Mouse (Mus musculus) heart, adult 8-10 months (tissue): ENCODE data around the gene Spag5. TPM values are rescaled to one million over a fixed set of nuclear protein-coding genes. Genes with fewer than 3 reads are reported as not detected.

ENCODE experiments used
- DNase-seq: peaks from one replicate; pipeline ENCODE4 v3.0.0; 2022; ENCODE audit warnings: low spot score
- total RNA-seq, 4 experiments: library from RNA; stranded (reverse); gene quantifications; 2 replicates each; pipeline ENCODE4 v1.2.4; 2022

Gene Spag5
- total RNA-seq, 4 experiments from 2014 or later: 0.31 to 0.57 (median 0.46) TPM

DNA sequence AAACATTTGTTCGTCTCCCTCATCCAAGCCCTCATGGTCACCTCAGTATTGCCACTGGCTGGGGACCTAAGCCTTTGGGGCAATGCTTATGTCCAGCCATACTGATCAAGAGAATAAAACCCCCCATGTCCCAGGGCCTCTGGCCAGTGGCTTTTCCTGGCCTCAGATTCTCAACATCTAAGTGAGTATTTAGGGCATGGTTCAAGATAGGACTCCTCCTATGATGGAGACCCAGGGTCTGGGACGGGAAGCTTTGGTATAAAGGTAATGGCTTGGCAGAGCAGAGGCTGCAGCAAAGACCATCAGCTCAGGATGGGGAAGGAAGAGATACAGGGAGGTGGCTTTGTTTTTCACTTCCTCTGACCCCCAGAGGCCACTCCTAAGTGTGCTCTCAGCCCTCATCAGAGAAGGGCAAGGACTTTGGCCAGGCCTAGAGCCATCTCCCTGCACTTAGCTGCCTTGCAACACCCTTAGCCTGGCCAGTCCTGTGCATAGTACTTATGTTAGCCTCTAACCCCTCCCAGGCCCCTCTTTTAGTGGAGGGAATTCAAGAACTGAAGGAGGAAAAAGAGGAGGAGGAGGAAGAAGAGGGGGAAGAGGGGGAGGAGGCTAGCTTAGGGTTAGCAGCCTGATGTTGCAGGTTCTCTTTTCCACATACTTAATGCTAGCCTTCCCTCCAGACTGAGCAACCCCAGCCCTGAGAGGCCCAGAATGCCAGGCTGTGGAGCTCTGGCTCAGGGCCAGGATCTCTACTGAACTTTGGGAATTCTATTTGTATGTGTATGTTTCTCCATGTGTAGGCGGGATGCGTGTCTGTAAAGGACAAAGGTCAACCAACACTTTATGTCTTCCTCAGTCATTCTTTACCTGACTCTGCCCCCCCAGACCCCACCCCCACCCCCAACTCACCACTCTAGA is 48.4 kb downstream of the Spag5 start:
- DNase-seq: no peak

DNA sequence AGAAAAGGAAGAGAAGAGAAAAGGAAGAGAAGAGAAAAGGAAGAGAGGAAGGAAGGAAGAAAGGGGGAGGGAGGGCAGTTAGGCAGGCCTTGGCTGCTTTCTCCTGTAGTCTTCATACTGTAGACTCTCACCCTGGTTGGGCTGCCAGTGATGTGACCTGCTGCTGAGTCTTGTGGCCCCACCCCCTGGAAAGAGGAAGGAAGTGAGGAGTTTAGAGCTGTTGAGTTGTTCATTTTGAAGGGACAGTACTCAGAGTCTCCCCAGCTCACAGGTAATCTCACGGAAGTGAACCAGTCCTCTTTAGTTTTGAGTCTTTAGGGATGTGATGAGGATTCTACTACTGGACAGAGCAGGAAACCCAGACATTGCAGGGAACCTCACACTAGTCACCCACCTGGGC is 51.8 kb downstream of the Spag5 start:
- DNase-seq: no peak

DNA sequence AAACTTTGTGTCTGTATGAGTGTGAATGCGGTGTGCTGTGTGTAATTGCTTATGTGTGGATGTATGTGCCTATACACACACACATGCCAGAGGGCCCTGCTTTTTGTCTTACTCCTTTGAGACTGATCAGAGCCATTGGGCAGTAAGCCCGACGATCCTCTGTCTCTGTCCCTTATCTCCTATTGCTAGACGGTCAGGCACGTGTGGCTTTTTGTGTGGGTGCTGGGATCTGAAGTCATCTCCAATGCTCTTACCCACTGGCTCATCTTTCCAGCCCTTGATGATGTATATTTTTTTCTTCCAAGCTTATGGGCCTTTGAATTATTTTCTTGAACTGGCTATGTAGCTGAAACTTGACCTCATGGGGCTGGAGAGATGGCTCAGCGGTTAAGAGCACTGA is 53.6 kb downstream of the Spag5 start:
- DNase-seq: no peak

DNA sequence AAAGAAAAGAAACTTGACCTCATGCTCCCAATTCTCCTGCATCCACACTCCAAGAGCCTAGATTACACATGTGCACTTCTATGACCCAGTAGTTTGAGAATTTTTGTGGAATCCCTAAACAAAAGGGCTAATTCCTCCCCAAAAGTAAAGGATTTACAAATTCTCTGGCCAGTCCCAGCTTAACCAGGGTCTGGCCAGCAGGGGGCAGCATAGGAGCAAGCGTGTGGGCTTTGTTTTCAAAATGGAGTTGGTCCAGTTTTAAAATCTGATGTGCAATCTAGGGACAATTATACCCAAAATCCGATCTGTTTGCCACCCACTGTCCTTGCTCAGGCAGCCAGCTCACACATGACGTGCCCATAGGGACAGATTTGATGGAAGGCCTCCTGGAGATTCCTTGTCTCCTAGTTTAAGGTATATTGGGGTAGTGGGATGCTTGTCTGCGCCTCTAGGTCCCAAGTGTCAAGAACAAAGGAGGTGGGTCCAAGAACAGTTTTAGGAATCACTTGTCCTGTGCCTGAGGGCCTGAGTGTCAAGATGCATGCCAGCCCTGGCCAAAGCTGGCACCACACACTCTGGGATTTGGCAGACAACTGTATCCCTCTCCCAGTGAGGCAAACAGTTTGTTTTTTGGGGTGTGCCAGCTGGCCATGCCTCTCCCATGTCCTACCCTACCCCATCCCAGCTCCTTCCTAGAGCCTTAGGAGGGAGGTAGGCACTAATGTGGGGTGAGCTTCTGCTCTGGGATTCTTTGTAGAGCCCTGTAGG is 54.3 kb downstream of the Spag5 start:
- DNase-seq: no peak

DNA sequence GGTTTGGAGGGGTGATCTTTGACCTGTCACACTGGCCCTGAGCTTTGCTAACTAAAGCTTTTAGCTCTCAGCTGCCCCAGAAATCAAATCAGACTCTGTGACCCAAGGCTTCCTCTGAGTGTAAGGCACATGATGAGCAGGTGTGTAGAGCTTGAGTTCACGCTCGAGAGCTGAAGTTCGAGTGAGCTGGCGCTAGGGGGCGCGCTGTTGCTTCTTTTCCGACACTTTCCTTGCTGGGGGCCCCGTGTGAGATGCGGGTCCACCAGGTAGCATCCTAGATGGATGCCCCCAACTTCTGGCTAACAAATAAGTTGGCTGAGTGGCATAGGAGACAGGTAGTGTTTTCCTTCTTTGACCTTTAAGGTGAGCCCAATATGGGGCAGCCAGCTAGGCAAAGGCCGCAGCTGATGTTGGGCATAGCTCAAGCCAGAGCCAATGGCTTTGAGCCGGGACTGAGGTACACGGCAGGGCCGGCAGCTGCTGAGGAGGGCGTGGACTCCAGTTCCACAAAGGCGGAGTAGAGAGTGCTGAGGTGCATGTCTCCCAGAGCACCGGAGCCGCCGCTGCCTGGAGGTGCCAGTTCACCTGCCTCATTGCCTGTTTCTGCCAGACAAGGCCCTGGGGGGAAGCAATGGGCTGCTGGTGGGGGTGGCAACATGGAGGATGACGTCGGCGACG is 57.1 kb downstream of the Spag5 start:
- DNase-seq: no peak

DNA sequence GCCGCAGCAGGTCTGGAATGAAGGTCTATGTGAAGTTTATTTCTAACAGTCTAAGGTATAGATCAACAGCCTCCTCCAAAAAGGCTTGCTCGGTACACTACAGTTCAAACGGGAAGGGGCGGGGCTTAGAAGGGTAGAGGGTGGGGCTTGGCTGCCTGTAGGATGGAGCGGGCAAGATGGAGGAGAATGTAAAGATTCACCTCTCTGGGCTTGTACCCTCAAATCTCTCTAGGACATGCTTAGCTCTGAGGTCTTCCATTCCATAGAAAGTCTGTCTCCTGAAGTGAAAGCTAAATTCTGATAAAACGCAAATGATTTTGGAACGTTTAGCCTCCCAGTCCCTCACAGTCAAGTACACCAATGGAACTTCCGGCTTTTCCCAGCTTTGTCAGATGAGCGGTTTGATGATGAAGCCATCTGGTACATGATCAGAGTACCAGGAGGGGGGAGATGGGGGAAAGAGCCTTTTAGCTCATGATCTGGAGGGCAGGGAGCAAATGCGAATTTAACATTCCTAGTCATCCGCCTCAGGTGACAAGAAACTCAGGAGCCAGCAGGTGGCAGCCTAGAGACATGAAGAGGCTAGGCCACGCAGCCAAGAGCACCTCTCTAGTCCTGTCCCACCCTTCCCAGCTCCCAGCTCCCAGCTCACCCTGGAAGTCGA is 58.9 kb downstream of the Spag5 start:
- no peak for DNase-seq

DNA sequence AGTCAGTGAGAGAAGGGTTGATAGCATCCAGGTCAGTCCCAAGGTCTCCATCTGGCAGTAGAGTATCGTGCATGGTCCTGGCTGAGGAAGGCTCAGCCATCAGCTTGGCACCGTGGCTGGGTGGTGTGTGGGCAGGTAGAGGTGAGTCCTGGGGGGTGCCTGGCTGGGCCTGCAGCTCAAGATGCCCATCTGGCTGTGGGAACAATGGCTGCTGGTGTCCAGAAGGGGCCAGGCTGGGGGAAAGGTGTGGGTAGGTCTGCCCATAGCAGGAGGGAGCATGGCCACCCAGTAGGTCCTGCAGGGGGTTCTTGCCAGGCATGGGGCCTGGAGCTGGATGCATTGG is 59.4 kb downstream of the Spag5 start:
- DNase-seq: no peak

DNA sequence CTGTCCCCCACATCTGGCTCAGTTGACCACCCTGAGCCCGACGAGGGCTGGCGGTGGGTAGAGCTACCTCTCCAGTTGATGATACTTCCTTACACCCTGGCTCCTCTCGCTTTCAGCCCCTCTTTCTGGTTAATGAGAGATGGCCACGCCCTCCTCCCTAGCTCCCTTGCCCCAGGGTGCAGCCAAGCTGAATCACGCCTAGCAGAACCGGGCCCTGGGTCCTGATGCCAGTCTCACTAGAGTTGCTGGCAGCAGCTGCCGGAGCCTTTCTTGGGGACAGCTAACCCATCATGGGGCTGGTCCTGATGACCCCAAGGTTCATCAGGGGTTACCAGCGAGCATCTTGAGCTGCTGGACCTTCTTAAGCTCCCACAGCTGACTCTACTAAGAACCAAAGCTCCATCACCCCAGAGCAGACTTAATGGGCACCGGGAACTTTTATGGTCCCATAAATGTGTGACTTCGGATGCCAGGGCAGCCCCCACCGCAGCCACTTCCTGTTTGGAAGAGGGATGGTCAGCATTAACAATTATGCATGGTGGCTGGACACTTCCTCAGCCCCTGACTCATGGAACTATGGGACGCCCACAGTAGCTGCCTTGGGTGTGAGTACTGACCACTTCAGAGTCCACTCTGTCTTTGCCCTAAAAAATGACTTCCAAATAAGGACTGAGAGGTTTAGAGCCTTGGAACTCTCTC is 62.1 kb downstream of the Spag5 start:
- no peak for DNase-seq

DNA sequence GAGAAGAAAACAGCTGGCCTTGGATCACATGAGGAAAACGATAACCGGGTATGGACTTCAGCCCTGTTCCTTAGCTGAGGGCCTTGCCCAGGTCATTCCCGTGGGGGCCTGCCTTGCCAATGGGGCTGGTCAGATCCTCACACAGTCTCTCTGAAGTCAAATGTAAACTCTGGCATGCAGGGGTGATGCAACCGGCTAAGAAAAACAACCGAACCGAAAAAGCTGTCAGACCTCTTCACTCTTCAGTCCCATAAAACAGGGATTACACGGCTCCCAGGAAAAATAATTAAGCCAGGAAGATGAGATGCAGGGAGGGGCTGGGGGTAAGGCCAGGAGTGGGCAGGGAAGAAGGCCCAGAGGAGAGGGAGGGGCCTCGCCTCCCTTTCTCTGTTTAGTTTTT is 62.8 kb downstream of the Spag5 start:
- DNase-seq: no peak

DNA sequence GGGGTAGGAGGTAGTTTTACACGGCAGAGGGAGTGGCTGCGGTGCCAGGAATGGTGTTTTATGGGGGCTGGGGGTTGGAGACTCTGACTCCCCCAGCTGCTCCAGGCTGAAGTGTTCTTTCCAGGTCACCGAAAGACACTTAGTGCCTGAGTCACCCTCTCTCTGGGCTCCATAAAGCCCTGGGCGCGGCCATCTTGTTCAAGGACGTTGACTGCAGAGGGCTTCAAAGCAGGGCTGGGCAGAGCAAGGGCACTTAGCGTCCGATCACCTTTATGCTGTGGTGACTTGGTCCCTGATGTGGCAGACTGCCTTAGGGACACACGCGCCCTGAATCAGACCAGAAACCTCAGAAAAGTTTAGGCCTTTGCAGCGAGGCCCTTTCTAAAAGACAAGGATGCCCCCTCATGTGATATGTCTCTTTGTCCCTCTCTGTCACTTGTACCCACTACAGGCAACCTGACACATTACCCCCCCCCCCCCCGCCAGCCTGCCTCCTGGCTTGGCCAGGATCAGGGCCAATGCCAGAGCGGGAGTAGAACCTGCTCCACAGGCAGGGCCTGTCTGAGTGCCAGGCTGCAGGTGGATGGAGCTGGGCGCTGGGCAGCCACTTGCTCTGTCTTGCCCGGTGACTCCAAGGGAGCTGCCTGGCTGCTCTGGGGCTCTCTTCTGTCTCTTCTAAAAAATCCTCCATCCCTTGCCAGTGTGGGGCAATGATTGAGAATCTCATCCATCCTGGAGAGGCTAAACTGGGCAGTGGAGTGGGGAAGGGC is 66.3 kb downstream of the Spag5 start:
- no peak for DNase-seq

DNA sequence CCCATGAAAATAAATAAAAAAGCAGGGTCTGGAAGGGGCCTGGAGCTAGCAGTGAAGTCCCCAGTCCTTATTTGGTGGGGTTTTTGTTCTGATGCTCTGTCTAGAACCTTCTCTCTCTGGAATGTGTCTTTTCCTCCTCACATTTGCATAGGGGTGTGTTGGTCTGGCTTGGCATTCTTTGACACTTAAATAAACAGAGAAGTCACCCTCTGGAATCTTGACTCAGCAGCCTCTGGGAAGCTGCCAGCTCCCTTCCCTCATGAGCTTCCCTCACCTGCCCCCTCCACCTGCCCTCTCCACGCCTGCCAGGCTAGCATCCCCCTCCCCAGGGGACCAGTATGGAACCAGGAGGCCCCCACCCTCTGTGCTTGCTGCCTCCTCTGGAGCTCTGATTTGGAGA is 69.1 kb downstream of the Spag5 start:
- no peak for DNase-seq

DNA sequence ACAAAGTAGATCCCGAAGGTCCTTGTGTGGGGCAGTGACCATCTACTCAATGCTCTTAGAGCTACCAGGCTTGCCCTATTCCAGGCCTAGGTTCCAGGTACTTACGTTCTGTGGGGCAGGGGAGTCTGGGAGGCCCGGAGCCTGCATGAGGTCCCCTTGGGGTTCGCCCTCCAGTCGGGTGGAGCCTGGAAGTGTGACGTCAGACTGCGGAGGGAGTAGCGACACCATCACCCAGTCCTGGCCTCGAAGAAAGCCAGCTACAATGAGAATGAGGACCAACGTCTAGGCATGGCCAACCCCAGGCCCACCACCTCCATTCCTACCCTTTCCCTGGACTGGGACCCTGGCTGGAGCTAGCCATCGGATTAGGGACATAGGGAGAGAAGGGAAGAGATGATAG is 70.4 kb downstream of the Spag5 start:
- DNase-seq: no peak

Other genes with a start within 250 kb of the Spag5 start
- gene Eral1, start 221.1 kb upstream of the Spag5 start, total RNA-seq: 10 to 100 TPM; 25.9 to 31.5 (median 28.5) TPM
- gene Fam222b, start 206.9 kb upstream of the Spag5 start, total RNA-seq: 10 to 100 TPM; 10.1 to 14.1 (median 12.5) TPM
- gene Traf4, start 135.9 kb upstream of the Spag5 start, total RNA-seq: 1 to 10 TPM; 3.4 to 4.3 (median 3.7) TPM
- 1 to 10 TPM; 2.0 to 3.2 (median 2.3) TPM for gene Nek8, start 124.9 kb upstream of the Spag5 start, total RNA-seq
- 1 to 10 TPM; 2.9 to 7.1 (median 5.0) TPM for gene Tlcd1, start 124.8 kb upstream of the Spag5 start, total RNA-seq
- gene Rpl23a, start 117.9 kb upstream of the Spag5 start, total RNA-seq: 100 to 1,000 TPM; 760 to 870 (median 833) TPM
- gene Rab34, start 113.1 kb upstream of the Spag5 start, total RNA-seq: 1 to 10 TPM; 6.8 to 8.7 (median 8.1) TPM
- 1 to 10 TPM in 2 of 4 experiments, under 1 TPM in 2; 0.62 to 1.6 (median 0.98) TPM for gene Proca1, start 108.1 kb upstream of the Spag5 start, total RNA-seq
- gene Sdf2, start 55.8 kb upstream of the Spag5 start, total RNA-seq: 10 to 100 TPM; 49.8 to 58.7 (median 53.6) TPM
- 10 to 100 TPM; 32.6 to 33.8 (median 32.7) TPM for gene Supt6, start 55.5 kb upstream of the Spag5 start, total RNA-seq
- 100 to 1,000 TPM; 201 to 242 (median 210) TPM for gene 2610507B11Rik, start 39.8 kb upstream of the Spag5 start, total RNA-seq
- gene BC030499, start 10.7 kb upstream of the Spag5 start, total RNA-seq: 1 to 10 TPM in 1 of 4 experiments, under 1 TPM in 3; 0.38 to 1.3 (median 0.61) TPM
- 1 to 10 TPM in 3 of 4 experiments, under 1 TPM in 1; 0.75 to 1.8 (median 1.3) TPM for gene Aldoc, start 21.4 kb downstream of the Spag5 start, total RNA-seq
- gene Pigs, start 26.9 kb downstream of the Spag5 start, total RNA-seq: 10 to 100 TPM; 24.6 to 27.1 (median 25.1) TPM
- 1 to 10 TPM; 3.5 to 6.8 (median 4.8) TPM for gene Unc119, start 42.0 kb downstream of the Spag5 start, total RNA-seq
- not detected for gene Foxn1, start 85.0 kb downstream of the Spag5 start, total RNA-seq
- not detected for gene Slc13a2, start 120.7 kb downstream of the Spag5 start, total RNA-seq
- gene Slc46a1, start 164.2 kb downstream of the Spag5 start, total RNA-seq: 1 to 10 TPM; 1.4 to 3.3 (median 1.9) TPM
- under 1 TPM; 0.38 to 0.81 (median 0.48) TPM for gene Sarm1, start 196.2 kb downstream of the Spag5 start, total RNA-seq
- 10 to 100 TPM; 14.3 to 19.1 (median 17.1) TPM for gene Vtn, start 197.6 kb downstream of the Spag5 start, total RNA-seq
- not detected for gene Sebox, start 201.9 kb downstream of the Spag5 start, total RNA-seq
- 10 to 100 TPM; 11.2 to 12.9 (median 12.5) TPM for gene Tmem199, start 210.6 kb downstream of the Spag5 start, total RNA-seq
- gene Poldip2, start 210.7 kb downstream of the Spag5 start, total RNA-seq: 100 to 1,000 TPM; 141 to 157 (median 151) TPM
- 10 to 100 TPM; 33.8 to 41.8 (median 37.6) TPM for gene Tnfaip1, start 234.8 kb downstream of the Spag5 start, total RNA-seq
- 10 to 100 TPM; 30.3 to 36.6 (median 35.8) TPM for gene Ift20, start 234.8 kb downstream of the Spag5 start, total RNA-seq
- 1 to 10 TPM; 3.4 to 5.5 (median 4.3) TPM for gene Tmem97, start 249.2 kb downstream of the Spag5 start, total RNA-seq